In the genomic region with DNA sequence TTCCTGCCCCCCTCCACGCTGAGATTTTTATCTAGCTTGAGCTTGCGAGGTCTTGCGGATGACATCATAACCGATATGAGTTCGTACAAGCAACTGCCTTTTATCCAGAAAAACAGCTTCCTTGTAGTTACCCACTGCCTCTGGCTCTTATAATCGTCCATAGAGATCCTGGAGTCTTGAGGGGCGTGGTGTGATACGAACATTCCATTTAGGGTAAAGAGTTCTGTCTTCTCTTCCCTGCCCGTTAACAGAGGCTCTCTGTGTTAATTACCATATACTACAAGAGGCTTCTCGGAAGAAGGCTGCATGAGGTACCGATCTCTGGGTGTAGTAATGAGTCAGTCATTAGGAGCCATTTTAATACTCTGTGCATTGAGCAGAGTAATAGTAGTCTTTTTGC, we compare ENCODE assay signal across 27 mouse cellular contexts. TPM values are rescaled to one million over a fixed set of nuclear protein-coding genes. Genes with fewer than 3 reads are reported as not detected.
DNase-seq lines count a peak whose midpoint lies in the region; ATAC-seq and TF ChIP-seq lines count a peak whose summit lies in the region.
"Had no signal": no experiment of that assay in that cellular context is flagged by ENCODE, and none has a peak within 500 bp of the region (broad histone marks: within the 10 kb centered on the region; RNA-seq: fewer than 3 reads in every experiment).

No protein-coding gene starts in this region.

- no peaks in the 10 kb centered on the region for H3K9me3 ChIP-seq in embryonic facial prominence, embryonic 14.5 days (ENCODE audit: control insufficient read depth, low read length)
- no peaks in the 10 kb centered on the region for H3K9me3 ChIP-seq in embryonic facial prominence, embryonic 10.5 days
- H3K9me3 ChIP-seq in lung, embryonic 14.5 days (ENCODE audit: low read depth, low read length), result no peaks in the 10 kb centered on the region
- H3K9me3 ChIP-seq: embryonic facial prominence, embryonic 13.5 days; forebrain, embryonic 10.5 days; forebrain, embryonic 13.5 days; heart, embryonic 10.5 days; hindbrain, embryonic 13.5 days had no signal

- no peaks in the 10 kb centered on the region; the same call in 1 of the 2 replicates for H3K4me1 ChIP-seq in embryonic facial prominence, embryonic 14.5 days (ENCODE audit: control insufficient read depth, insufficient read depth, low read length)
- H3K4me1 ChIP-seq in embryonic facial prominence, embryonic 10.5 days, result peaks cover 32% of the 10 kb centered on the region
- H3K4me1 ChIP-seq in lung, embryonic 14.5 days (ENCODE audit: insufficient read depth), result no peaks in the 10 kb centered on the region

- peak; percentile 53 for DNase-seq in embryonic facial prominence, embryonic 14.5 days (ENCODE audit: low spot score)
- no peak for DNase-seq in embryonic facial prominence, embryonic 10.5 days (ENCODE audit: low spot score)
- peak; percentile 24 for DNase-seq in lung, embryonic 14.5 days
- DNase-seq in lung, postnatal 25 days (ENCODE audit: low spot score), result no peak
- peak; percentile 5 to 20 for DNase-seq in urinary bladder, postnatal 36 days (ENCODE audit: low spot score in 2 of 2)
- no peak for DNase-seq in urinary bladder, postnatal 4 days (ENCODE audit: low spot score in 2 of 2)
- no peak for DNase-seq in cerebellum, postnatal 4 days (ENCODE audit: low spot score in 2 of 2)
- DNase-seq: adrenal gland, postnatal 10 days; adrenal gland, postnatal 36 days; cerebellum, adult 18-20 months; cerebellum, adult 9-10 months; cerebellum, postnatal 14 days; gastrocnemius, postnatal 10 days; gastrocnemius, postnatal 36 days; heart, adult 2 months; heart, postnatal 36 days had no signal

- H3K4me3 ChIP-seq in embryonic facial prominence, embryonic 14.5 days (ENCODE audit: low read depth, low read length), result no peak overlapping the region
- no peak overlapping the region for H3K4me3 ChIP-seq in embryonic facial prominence, embryonic 10.5 days
- no peak overlapping the region for H3K4me3 ChIP-seq in lung, embryonic 14.5 days (ENCODE audit: low read depth, low read length)
- H3K4me3 ChIP-seq: embryonic facial prominence, embryonic 13.5 days; forebrain, embryonic 10.5 days; forebrain, embryonic 13.5 days; heart, adult 2 months; heart, embryonic 10.5 days; hindbrain, embryonic 10.5 days; hindbrain, embryonic 13.5 days had no signal

- 36% methylated on average over 11 of the region's 11 CpGs for WGBS in embryonic facial prominence, embryonic 14.5 days
- WGBS in embryonic facial prominence, embryonic 10.5 days, result 67% methylated on average over 11 of the region's 11 CpGs
- WGBS in lung, embryonic 14.5 days, result 46% methylated on average over 11 of the region's 11 CpGs

- H3K27me3 ChIP-seq in embryonic facial prominence, embryonic 14.5 days (replicated peaks; ENCODE audit: control insufficient read depth, insufficient read depth, low read length), result no peaks in the 10 kb centered on the region
- no peaks in the 10 kb centered on the region; the same call in 1 of the 2 replicates for H3K27me3 ChIP-seq in embryonic facial prominence, embryonic 10.5 days (replicated peaks; ENCODE audit: low read depth, poor library complexity, severe bottlenecking)
- H3K27me3 ChIP-seq in lung, embryonic 14.5 days (ENCODE audit: insufficient read depth, low read length), result no peaks in the 10 kb centered on the region
- H3K27me3 ChIP-seq: CH12.LX had no signal

- H3K27ac ChIP-seq in embryonic facial prominence, embryonic 14.5 days (replicated peaks; ENCODE audit: low read depth, low read length), result no peak overlapping the region
- H3K27ac ChIP-seq in embryonic facial prominence, embryonic 10.5 days (replicated peaks), result no peak overlapping the region
- no peak overlapping the region for H3K27ac ChIP-seq in lung, embryonic 14.5 days (ENCODE audit: low read depth)
- H3K27ac ChIP-seq: embryonic facial prominence, embryonic 13.5 days; forebrain, embryonic 10.5 days; forebrain, embryonic 13.5 days; heart, adult 2 months; heart, embryonic 10.5 days; hindbrain, embryonic 10.5 days; hindbrain, embryonic 13.5 days had no signal

- H3K4me2 ChIP-seq in embryonic facial prominence, embryonic 14.5 days (ENCODE audit: low read depth, low read length), result no peak overlapping the region
- H3K4me2 ChIP-seq in lung, embryonic 14.5 days, result no peak overlapping the region
- H3K4me2 ChIP-seq: embryonic facial prominence, embryonic 13.5 days; forebrain, embryonic 13.5 days; hindbrain, embryonic 13.5 days had no signal

- no peaks in the 10 kb centered on the region for H3K36me3 ChIP-seq in embryonic facial prominence, embryonic 14.5 days (ENCODE audit: control insufficient read depth, insufficient read depth, low read length)
- H3K36me3 ChIP-seq in embryonic facial prominence, embryonic 10.5 days (replicated peaks), result no peaks in the 10 kb centered on the region
- no peaks in the 10 kb centered on the region for H3K36me3 ChIP-seq in lung, embryonic 14.5 days (ENCODE audit: insufficient read depth)
- H3K36me3 ChIP-seq: embryonic facial prominence, embryonic 13.5 days; forebrain, embryonic 10.5 days; heart, embryonic 10.5 days; hindbrain, embryonic 10.5 days; hindbrain, embryonic 13.5 days had no signal

- no peak for TF ChIP-seq CTCF in lung, embryonic 14.5 days (IDR thresholded peaks at IDR 0.05; ENCODE audit: low read depth)

- no peak overlapping the region for H3K9ac ChIP-seq in embryonic facial prominence, embryonic 14.5 days (ENCODE audit: low read depth, low read length)
- H3K9ac ChIP-seq in lung, embryonic 14.5 days, result no peak overlapping the region
- H3K9ac ChIP-seq: embryonic facial prominence, embryonic 13.5 days; forebrain, embryonic 13.5 days; hindbrain, embryonic 13.5 days had no signal

- ATAC-seq in embryonic facial prominence, embryonic 14.5 days (ENCODE audit: low read depth), result no peak
- no peak for ATAC-seq in lung, embryonic 14.5 days (ENCODE audit: insufficient read depth)
- ATAC-seq: forebrain, embryonic 13.5 days; forebrain, embryonic 16.5 days; hindbrain, embryonic 16.5 days had no signal

RNA-seq across cellular contexts. Expression of a gene that starts 1.6 kb away (rescaled TPM):
- 0.07 TPM in 1 of 2 replicates, not detected in the other for polyA plus RNA-seq in embryonic facial prominence, embryonic 14.5 days (2014; fragmentation: Nextera tagmentation; extraction: Ambion mirVana)
- 0.06 TPM in 1 of 2 replicates, not detected in the other for polyA plus RNA-seq in embryonic facial prominence, embryonic 10.5 days (2016; fragmentation: Nextera tagmentation; extraction: Ambion mirVana)
- polyA plus RNA-seq in lung, embryonic 14.5 days (2014; fragmentation: Nextera tagmentation; extraction: Ambion mirVana), result not detected in 2 replicates
- polyA plus RNA-seq: embryonic facial prominence, embryonic 13.5 days; forebrain, embryonic 10.5 days; forebrain, embryonic 13.5 days; heart, embryonic 10.5 days; heart, embryonic 14.5 days; heart, postnatal 0 days; hindbrain, embryonic 10.5 days had no signal

Comparison
In these comparisons a context has a peak if more than half of its experiments do, and no peak if none do; other contexts are left out.
1. DNase-seq: peak in embryonic facial prominence, embryonic 14.5 days (single experiment), lung, embryonic 14.5 days (single experiment) and urinary bladder, postnatal 36 days (2 of 2); none in embryonic facial prominence, embryonic 10.5 days (single experiment), lung, postnatal 25 days (single experiment), urinary bladder, postnatal 4 days (0 of 2) and cerebellum, postnatal 4 days (0 of 2).